Mouse (Mus musculus): ENCODE results near the gene Uaca. TPM values are rescaled to one million over a fixed set of nuclear protein-coding genes. Genes with fewer than 3 reads are reported as not detected.

Uaca gene
- total RNA-seq, 2 experiments from 2014 or later = 119 to 145 TPM

GRCm38 (mm10) chr9:60913626-60914025, 119.3 kb downstream of the Uaca start:
- no peak for DNase-seq
- intact Hi-C loops (cut with DNase I) = no loop called here
- Histone ChIP-seq H3K4me3 (no peak overlapping the region), H3K27ac (no peak overlapping the region)
- TF ChIP-seq CTCF (IDR thresholded peaks at IDR 0.05) = no peak

- Histone ChIP-seq H3K27ac (no peak overlapping the region), H3K4me3 (no peak overlapping the region)
- intact Hi-C loops (cut with DNase I) = no loop called here
- TF ChIP-seq CTCF (IDR thresholded peaks at IDR 0.05) = no peak
- no peak for DNase-seq
Observed at GRCm38 (mm10) chr9:60919936-60920672, 125.8 kb downstream of the Uaca start.

GRCm38 (mm10) chr9:60920673-60921062, 126.3 kb downstream of the Uaca start:
- Histone ChIP-seq H3K4me3 (no peak overlapping the region), H3K27ac (no peak overlapping the region)
- no peak for TF ChIP-seq CTCF (IDR thresholded peaks at IDR 0.05)
- DNase-seq = no peak
- intact Hi-C loops (cut with DNase I) = no loop called here

GRCm38 (mm10) chr9:60921287-60921686, 126.9 kb downstream of the Uaca start:
- no peak overlapping the region for H3K27ac ChIP-seq
- H3K4me3 ChIP-seq = no peak overlapping the region
- no peak for TF ChIP-seq CTCF (IDR thresholded peaks at IDR 0.05)
- intact Hi-C loops (cut with DNase I) = no loop called here
- DNase-seq = no peak

GRCm38 (mm10) chr9:60921831-60922230, 127.5 kb downstream of the Uaca start:
- Histone ChIP-seq H3K4me3 (no peak overlapping the region), H3K27ac (no peak overlapping the region)
- TF ChIP-seq CTCF (IDR thresholded peaks at IDR 0.05) = no peak

GRCm38 (mm10) chr9:60926301-60926700, 132.0 kb downstream of the Uaca start:
- DNase-seq = no peak
- no peak overlapping the region for H3K4me3 ChIP-seq
- intact Hi-C loops (cut with DNase I) = no loop called here
- no peak for TF ChIP-seq CTCF (IDR thresholded peaks at IDR 0.05)
- no peak overlapping the region for H3K27ac ChIP-seq

More at GRCm38 (mm10) chr9:60921831-60922230, 127.5 kb downstream of the Uaca start:
- intact Hi-C loops (cut with DNase I) = no loop called here
- DNase-seq = no peak

- Histone ChIP-seq H3K27ac (no peak overlapping the region), H3K4me3 (no peak overlapping the region)
- DNase-seq = no peak
- no peak for TF ChIP-seq CTCF (IDR thresholded peaks at IDR 0.05)
- intact Hi-C loops (cut with DNase I) = no loop called here
Observed at GRCm38 (mm10) chr9:60929290-60929983, 135.1 kb downstream of the Uaca start.

Other genes starting within 250 kb of the Uaca start
- gene Lrrc49, start 106.4 kb upstream of the Uaca start, total RNA-seq (2021) = 1 to 10 TPM; 2.5 to 3.2 TPM
- gene Larp6, start 81.6 kb upstream of the Uaca start, total RNA-seq (2021) = 1 to 10 TPM; 1.1 to 2.2 TPM